17 mouse cellular contexts compared by ENCODE assay signal in genomic region chr1:160006919-160007588, GRCm38 (mm10). TPM values are rescaled to one million over a fixed set of nuclear protein-coding genes. Genes with fewer than 3 reads are reported as not detected.
A peak's percentile ranks its signal among the peaks of the same experiment; 100 is the strongest.
DNase-seq lines count a peak whose midpoint lies in the region; ATAC-seq lines count a peak whose summit lies in the region.
"Had no signal": no experiment of that assay in that cellular context is flagged by ENCODE, and none has a peak within 500 bp of the region (broad histone marks: within the 10 kb centered on the region; RNA-seq: fewer than 3 reads in every experiment).

No protein-coding gene starts in this region.

- DNase-seq in CD4-positive, CD25-positive, alpha-beta regulatory T cell, adult 2 months (ENCODE audit: low read depth, low spot score): peak; percentile 68
- DNase-seq in T-cell, adult 2 months (ENCODE audit: low spot score): peak; percentile 45
- no peak for DNase-seq in spleen, postnatal 14 days (ENCODE audit: low spot score in 2 of 2)
- DNase-seq in gastrocnemius, postnatal 4 days (ENCODE audit: low spot score in 2 of 2): no peak
- no peak for DNase-seq in retina, embryonic 14.5 days (ENCODE audit: low spot score)
- DNase-seq: adrenal gland, postnatal 10 days; adrenal gland, postnatal 36 days; cerebellum, adult 18-20 months; cerebellum, adult 9-10 months; cerebellum, postnatal 25 days; forebrain, postnatal 0 days; gastrocnemius, adult 2 months; gastrocnemius, postnatal 14 days had no signal

- peak; percentile 78 for ATAC-seq in inflammation-experienced regulatory T-cells, adult 6 months
- ATAC-seq: forebrain, embryonic 14.5 days; forebrain, postnatal 0 days; intestine, embryonic 16.5 days had no signal

RNA-seq across cellular contexts. Expression of gene 4930523C07Rik, which starts 37.1 kb away (rescaled TPM):
- 100 to 1,000 TPM; 146 to 245 (median 156) TPM for polyA plus RNA-seq in inflammation-experienced regulatory T-cells, adult 6 months (2017; shearing (Covaris generic))
- total RNA-seq in gastrocnemius, postnatal 4 days (2021): 10 to 100 TPM; 13.5 to 16.9 TPM
- total RNA-seq: MEL had no signal

Comparison
In these comparisons a context has a peak if more than half of its experiments do, and no peak if none do; other contexts are left out.
1. DNase-seq: peak in CD4-positive, CD25-positive, alpha-beta regulatory T cell, adult 2 months (single experiment) and T-cell, adult 2 months (single experiment); none in spleen, postnatal 14 days (0 of 2), gastrocnemius, postnatal 4 days (0 of 2) and retina, embryonic 14.5 days (single experiment).